Mouse (Mus musculus): ENCODE data around the gene Fgf22.

DNA sequence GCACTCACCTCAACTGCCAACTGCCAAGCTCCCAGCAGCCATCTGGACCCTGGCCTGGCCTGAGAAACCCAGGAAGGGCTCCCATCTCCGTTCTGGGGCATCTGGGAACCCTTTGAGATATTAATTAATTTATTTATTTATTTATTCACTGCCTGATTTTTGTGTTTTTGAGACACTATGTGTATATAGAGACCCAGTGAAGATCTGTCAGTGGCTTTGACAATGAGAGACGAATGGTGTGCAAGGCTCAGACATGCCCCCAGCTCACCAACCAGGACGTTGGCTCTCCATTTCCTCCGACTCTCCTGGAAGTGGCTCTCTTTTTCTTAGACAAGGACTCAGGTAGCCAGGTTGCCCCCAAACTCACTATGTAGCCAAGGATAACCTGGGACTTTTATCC, 36.0 kb downstream of the Fgf22 start, which contains the start of gene Prss57:
- TF ChIP-seq MYOG (IDR thresholded peaks at IDR 0.05; ENCODE audit: control insufficient read depth in 1 of 3, insufficient read depth in 1 of 3, insufficient read length in 2 of 3, low read depth in 2 of 3) (no peak), POLR2A (IDR thresholded peaks at IDR 0.05; ENCODE audit: insufficient read length, low read depth) (no peak), MAX (IDR thresholded peaks at IDR 0.05; ENCODE audit: low read depth) (no peak), E2F4 (IDR thresholded peaks at IDR 0.05; ENCODE audit: insufficient read depth) (no peak), CEBPB (IDR thresholded peaks at IDR 0.05; ENCODE audit: insufficient read depth, poor library complexity, severe bottlenecking) (no peak), MYOD1 (IDR thresholded peaks at IDR 0.05; ENCODE audit: control insufficient read depth in 1 of 3, insufficient read length in 2 of 3, low read depth in 2 of 3) (no peak), TCF12 (IDR thresholded peaks at IDR 0.05; ENCODE audit: insufficient read depth, poor library complexity, severe bottlenecking) (no peak), POLR2AphosphoS2 (IDR thresholded peaks at IDR 0.05; ENCODE audit: insufficient read length, low read depth) (no peak)
